Mouse (Mus musculus): Measurements from ENCODE around the gene Ak5.
"Not testable (repeated sequence)": the region's sequence is repeated elsewhere in the genome, so short reads cannot be mapped to it uniquely, and the experiment has no call there.

Ak5 gene

DNA sequence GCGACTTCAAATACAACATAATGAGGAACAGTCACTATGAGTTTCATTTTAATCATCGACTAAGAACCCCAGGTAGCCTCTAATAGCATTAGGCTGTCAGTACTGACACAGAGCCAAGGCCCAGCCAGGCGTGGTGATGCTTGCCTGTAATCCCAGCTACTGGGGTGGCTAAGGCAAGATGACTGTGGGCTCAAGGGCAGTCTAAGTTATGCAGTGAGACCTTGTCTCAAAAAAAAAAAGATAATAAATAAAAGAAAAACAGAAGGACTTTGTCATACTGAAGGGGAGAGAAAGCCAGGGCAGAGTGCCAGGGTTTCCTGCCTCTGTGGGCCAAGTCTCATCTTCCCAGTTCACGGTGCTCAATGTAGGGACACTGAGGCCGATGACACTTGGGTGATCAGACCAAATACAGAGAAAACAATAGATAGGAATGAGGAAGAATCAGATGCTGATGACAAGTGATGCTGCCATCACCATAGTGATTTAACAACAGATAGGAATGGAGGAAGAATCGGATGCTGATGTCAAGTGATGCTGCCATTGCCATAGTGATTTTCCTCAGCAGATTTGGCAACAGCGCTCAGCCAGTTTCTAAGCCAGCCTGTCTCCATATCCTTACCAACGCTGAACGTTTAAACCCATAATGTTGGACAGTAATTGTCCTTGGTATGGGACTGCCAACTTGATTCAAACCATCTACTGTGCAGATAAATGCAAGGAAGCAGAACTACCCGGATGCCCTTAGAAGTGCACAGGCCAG, 42.9 kb downstream of the Ak5 start:
- no peak for DNase-seq (ENCODE audit: low spot score)

DNA sequence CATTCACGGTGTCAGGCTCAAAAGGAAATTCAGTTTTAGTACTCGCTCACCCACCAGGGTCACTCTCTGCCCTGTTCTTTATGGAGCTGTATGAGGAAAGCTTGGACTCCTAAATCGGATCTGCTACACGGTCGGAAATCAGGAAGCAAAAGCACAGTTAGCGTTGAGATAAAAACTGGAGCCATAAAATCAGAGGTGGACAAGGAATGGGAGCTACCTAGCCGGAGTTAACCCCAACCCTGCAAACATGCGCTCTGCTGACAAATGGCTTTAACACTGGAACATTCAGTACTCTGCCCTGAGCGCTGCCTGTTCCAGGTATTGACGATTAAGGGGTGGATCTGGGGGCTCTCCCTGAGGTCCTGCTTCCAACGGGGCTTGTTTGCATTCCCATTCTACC, 47.6 kb downstream of the Ak5 start:
- no peak for DNase-seq (ENCODE audit: low spot score)

DNA sequence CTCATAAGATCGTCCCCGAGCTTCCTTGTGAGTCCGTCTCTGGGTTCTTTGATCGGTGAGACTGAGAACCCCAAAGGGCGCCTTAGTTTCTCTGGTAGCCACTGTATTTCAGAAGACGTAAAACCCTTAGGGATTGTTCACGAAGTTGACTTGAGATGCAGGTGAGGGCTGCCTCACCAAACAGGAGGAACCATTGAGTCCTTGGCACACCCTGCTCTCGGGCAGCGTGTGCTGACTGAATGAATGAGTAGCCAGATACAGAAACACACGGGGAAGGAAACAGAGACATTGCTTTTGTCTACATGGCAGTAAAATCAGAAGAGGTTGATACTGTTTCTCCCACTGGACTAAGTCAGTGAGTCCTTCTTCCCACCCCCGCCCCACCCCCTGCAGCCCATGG, 48.1 kb downstream of the Ak5 start:
- DNase-seq (ENCODE audit: low spot score): no peak

DNA sequence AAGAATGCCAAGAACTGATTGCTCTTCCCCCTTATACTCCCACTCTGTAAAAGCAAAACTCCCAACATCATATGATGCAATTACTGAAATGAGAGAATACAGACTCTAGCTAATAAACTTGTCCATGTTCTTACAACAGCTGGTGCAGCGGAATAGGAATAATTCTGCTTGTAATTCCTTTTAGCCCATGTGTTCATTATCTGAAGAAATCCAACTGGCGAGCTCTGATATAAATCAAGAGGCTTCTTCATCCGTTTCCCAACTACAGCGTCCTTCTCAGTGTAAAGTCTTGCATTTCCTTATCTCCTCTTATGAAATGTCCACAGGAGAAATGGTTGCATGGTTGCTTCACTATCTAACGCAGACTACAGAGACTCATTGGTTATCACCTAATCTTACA, 59.1 kb downstream of the Ak5 start:
- DNase-seq (ENCODE audit: low spot score): no peak

DNA sequence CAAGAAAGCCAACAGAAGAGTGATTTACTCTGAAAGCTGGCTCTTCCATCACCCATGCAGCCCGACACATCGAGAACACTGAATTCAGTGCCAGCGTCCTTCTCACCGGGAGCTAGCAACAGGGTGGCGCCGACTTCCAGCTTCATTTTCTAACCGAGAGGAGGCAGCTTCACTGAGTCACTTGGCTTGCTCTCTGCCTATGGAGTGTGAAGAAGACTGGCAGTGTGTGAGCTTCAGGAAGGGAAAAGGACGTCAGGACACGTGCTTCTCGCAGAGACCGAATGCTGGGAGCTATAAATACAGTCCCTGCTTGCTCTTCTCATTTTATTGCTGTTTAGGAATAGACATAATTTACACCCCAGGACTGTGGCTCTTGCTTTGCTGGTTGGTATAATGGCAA, 62.3 kb downstream of the Ak5 start:
- no peak for DNase-seq (ENCODE audit: low spot score)

DNA sequence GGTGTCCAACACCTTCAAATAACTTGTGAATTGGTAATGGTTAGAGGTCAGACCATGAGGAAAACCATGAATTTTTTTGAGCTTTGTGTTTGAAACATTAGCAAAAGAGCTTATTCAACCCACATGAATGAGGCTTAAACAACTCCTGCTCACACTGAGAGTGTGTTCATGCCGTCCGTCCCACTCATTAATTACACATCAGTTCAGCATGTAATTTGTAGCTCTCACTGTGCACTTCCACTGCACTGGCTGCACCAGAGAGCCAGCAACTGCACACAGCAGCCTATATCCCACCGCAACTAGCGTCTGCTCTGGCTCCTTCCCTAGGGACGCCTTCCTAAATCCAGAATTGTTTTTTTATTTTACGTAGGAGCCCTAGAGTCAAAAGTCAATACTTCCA, 68.5 kb downstream of the Ak5 start:
- no peak for DNase-seq (ENCODE audit: low spot score)

DNA sequence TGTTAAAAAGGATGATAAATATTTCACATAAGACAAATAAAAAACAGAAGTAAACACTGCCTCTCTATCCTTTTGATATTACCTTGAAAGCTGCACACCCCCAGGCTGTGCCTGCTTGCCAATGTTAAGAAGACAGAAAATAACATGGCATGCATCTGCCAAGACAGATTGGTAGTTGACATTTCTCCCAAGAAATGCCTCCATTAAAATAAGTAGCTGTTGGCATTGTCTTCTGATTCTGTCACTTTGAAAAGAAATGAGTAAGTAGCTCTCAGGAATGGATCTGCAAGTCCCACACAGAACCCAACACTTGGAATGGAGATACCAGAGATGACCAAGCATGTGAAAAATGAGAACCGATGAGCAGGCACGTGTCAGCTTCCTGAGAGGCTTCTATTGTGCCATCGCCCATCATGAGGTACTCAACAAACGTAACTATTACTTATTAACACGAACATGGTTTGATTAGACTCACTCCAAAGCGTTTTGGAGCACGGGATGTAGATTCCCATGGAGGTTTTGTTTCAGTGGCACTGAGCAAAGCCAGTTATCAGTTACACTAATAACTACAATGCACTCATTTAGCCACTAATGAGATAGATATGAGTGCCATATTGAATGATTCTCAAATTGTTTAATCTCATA, 71.6 kb downstream of the Ak5 start:
- DNase-seq (ENCODE audit: low spot score): no peak

DNA sequence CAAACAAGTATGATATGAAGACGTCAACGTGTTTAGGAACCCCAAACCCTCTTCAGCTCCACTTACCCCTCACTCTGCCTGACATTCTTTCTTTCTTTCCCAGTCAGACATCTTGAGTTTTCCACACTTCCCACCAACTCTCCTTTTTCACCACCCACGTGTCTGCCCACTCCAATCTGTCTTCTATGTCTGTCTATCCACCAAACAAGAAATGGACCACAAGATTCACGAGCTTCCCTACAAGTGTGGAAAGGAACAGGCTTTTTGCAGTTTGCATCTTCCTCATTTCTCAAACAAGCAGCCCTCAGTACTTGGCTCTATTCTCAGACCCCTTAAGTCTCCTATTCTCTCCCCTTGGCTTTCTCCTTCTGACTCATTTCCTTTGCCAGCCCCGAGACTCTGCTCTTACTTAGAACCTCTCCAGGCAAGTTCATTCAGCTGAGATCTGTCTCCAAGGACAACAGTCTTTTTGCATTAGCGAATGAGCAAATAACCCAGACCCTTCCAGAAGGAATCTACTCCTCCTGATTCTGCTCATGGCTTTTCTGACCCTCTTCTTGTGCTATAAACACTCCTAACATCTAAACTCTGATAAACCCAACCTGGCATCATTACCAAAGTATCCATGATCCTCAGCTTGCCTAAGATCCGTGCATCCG, 75.3 kb downstream of the Ak5 start:
- DNase-seq (ENCODE audit: low spot score): no peak

DNA sequence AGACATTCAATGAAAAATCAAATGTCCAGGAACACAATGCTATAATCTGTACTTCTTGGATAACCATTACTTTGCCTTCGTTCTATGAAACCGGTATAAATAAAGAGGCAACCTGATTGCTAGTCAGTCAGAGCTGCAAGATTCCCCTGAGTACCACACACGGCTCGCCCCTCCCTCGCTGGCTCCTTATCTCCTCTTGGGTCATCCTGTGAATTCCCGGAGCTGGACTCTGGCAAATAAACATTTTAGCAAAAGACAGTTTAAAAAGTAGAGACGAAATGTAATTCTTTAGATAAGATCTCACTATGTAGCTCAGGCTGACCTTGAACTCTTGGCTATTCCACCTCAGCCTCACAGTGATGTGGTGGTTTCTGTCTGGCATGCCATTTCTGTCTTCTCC, 77.7 kb downstream of the Ak5 start:
- DNase-seq (ENCODE audit: low spot score): no peak

DNA sequence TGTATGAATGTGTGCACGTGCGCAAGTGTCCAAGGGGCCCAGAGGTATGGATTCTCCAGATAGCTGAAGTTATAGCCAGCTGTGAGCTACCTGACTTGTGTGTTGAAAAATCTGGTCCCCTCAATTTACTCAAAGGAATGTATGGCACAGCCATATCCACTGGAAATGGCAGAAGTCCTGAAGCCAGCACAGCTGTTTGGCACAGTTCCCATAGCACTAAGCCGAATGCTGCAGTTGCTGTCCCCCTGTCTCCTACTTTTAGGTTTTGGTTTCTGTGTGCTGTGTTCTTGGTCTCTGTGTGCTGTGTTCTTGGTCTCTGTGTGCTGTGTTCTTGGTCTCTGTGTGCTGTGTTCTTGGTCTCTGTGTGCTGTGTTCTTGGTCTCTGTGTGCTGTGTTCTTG, 79.1 kb downstream of the Ak5 start:
- DNase-seq (ENCODE audit: low spot score): not testable (repeated sequence)

DNA sequence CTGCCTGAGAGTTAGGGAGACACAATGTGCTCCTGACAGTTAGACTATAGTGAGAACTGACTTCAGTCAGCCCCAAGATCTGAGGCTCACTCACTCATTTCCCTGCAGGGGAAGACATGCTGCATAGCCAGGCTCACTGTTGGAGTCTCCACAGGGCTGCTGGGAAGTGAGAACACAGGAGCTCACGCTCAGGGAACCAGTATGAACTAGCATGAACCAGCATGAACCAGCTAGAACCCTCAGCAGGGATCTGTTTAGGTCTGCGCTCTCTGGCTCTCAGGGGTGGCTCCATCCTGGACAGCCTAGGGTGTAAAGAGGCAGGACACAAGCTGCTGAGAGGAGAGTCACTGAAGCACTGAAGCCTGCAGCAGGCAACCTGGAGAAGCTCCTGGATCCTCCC, 81.2 kb downstream of the Ak5 start:
- no peak for DNase-seq (ENCODE audit: low spot score)

DNA sequence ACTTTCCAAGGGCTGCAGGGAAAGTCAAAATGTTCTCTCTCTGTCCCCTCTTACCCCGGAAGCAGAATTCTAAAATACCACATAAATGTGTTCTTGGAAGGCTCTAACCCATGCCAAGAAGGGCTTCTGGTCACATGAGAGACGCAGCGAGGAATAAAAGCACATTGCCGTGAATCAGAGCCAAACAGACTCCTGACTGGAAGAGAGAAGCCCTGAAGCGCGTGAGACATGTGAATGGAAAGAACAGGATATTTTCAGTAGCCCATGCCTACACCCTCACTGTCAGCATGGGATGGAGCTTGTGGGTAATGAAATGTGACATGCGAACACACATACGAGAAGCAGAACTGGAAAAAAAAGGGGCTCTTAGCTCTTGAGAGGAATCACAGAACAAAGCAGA, 82.0 kb downstream of the Ak5 start:
- DNase-seq (ENCODE audit: low spot score): no peak

DNA sequence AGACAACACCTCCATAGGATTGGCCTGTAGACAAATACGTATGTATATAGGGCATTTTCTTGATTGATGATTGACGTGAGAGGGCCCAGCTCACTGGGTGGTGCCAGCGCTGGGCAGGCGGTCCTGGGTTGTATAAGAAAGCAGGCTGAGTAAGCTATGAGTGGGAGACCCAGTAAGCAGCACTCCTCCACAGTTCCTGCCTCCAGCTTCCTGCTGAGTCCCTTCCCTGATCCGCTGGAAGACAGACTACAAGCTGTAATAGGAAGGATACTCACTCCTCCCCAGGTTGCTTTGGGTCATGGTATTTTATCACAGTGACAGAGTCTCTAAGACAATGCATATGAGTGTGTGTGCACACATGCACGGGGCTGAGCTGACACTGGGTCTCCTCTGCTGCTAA, 82.6 kb downstream of the Ak5 start:
- no peak for DNase-seq (ENCODE audit: low spot score)

DNA sequence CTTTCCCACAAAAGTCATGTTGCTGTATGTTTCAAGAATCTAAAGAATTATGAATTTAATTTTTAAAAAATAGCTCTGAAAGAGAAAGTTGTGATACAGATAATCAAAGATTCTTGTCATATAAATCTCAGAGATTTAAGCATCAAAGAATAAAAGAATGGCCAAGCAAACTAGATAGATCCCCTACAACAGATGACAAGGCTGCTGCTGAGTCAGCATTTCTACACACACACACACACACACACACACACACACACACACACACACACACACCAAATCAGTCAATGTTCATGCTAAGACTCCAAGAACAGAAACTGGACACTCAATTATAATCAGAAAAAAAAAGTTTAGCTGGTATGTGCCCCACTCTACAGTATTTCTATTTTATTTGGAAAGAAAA, 85.1 kb downstream of the Ak5 start:
- no peak for DNase-seq (ENCODE audit: low spot score)

DNA sequence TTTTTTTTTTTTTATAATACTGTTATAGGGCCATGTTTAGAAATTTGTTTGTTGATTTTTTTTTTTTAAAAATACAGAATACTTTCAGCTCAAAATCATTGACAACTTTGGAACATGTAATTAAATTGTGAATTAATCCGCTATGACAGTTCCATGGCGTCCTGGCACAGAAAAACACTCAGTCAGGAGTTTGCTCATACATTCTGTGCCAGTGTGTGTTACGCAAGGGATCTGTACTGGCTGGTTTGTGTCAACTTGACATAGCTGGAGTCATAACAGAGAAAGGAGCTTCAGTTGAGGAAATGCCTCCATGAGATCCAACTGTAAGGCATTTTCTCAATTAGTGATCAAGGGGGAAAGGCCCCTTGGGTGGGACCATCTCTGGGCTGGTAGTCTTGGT, 86.3 kb downstream of the Ak5 start:
- DNase-seq (ENCODE audit: low spot score): not testable (repeated sequence)

DNA sequence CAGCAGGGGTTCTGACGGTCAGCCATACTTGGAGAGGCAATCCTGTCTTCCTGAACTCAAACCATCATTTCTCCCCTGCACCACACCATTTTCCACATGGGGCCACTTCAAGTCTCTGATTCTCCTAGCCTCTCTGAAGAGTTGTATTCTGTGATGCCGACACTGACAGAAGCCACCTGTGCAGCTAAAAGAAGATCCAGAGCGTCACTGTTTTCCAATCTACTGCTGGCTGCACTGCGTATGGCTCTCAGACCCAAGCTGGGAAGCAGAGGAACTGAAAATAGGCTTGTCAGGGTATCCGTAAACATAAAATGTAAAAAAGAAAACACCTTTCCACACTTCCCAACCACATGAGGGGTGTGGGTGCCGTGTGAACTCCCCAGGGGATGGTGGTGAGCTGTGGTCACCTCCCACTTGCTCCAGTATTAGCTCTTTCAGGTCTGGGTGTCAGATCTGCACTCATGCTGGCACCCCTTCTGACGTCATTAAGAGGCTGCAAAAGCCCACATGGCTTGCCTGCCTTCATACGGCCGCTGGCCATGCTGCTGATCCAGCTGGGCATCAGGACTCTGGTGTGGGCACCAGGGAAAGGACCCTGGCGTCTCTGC, 88.1 kb downstream of the Ak5 start:
- DNase-seq (ENCODE audit: low spot score): no peak

DNA sequence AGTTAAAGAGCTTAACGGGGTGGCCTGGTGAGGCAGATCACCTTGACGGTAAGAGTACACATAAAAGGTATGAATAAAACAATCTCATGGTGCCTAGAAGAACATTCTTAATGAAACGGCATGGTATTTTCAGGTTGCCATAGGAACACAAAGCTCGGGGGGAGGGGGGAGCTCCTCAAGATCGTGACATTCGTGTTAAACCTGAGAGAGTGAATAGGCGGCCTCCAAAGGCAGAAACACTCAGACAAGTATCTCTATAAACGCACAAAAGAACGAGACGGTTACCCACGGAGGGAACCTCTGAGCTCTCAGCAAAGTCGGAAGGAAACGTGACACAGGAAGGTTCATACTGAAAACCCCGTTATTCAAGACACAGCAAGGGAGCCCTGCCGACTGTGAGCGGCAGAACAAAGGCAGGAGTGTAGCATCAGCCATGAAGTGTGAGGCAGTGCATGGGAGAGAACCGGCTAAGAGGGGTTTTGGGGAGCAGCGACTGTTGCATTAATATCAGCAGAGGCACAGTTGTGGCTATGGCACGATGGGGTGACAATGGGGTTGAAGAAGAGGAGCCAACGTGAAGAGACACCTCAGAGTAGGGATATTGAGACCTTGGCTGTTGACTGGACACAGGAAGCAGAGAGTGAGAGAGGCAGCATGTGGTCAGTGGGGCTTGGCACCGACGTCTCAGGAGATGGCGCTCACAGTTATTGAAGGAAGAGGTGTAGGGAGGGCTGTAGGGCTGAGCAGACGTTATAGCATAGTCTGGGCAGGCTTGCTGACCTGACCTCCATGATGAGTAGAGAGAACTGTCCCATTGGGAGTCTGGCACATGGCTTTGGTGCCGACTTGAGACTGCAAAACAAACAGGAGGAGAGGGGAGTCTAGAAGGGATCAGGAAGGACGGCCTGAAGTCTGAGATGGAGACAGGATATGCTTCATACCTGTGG, 89.6 kb downstream of the Ak5 start:
- DNase-seq (ENCODE audit: low spot score): no peak

DNA sequence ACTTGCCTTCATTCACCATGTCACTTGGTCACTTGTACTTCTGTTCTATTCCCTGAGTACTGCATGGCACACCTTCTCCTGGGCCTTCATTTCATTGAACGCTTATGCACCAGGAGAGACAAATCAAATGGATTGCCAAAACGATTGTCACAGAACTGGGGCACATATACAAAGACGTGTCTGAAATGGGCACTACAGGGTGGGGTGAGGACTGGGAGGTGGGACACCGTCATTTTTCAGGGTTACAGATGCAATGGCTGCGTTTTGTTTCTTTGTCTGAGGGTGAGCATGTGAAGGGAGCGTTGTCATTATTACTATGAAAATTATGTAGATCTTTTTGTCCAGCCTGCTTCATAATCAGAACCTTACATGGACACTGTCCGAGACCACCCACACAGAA, 90.4 kb downstream of the Ak5 start:
- no peak for DNase-seq (ENCODE audit: low spot score)

DNA sequence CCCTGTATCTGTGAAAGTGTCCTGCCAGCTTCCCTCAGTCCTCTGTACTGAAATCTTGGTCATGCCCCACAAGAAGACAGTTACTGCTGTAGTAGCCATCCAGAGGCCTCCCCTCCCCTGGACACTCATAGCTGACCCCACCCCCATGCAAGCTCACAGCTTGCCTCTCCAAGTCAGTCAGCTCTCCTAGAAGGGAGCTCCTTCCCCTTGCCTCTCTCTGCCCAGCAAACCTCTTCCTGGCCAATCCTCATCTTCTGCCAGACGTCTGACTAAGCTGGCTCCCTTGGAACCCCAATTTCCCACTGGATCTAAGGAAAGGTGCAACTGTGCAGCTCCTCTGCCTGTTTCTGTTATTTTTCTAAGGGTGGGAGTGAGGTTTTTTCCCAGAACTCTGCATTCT, 90.9 kb downstream of the Ak5 start:
- DNase-seq (ENCODE audit: low spot score): no peak

DNA sequence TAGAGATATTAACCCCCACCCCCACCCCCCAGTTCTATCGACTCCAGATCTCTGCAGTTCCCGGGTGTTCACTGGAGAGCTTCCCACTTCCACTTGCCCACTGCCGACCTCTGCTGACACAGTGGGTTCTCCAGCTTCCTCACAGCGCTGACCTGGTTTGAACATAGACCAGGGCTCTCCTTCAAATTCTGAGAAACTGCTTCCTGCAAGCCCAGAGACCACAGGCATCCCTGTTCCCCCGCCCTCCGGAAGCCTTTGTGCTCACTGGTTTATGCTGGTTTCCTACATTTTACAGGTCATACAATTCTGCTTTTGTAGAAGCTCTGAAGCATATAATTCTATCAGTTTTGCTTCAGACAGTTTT, 98.9 kb downstream of the Ak5 start:
- DNase-seq (ENCODE audit: low spot score): no peak

DNA sequence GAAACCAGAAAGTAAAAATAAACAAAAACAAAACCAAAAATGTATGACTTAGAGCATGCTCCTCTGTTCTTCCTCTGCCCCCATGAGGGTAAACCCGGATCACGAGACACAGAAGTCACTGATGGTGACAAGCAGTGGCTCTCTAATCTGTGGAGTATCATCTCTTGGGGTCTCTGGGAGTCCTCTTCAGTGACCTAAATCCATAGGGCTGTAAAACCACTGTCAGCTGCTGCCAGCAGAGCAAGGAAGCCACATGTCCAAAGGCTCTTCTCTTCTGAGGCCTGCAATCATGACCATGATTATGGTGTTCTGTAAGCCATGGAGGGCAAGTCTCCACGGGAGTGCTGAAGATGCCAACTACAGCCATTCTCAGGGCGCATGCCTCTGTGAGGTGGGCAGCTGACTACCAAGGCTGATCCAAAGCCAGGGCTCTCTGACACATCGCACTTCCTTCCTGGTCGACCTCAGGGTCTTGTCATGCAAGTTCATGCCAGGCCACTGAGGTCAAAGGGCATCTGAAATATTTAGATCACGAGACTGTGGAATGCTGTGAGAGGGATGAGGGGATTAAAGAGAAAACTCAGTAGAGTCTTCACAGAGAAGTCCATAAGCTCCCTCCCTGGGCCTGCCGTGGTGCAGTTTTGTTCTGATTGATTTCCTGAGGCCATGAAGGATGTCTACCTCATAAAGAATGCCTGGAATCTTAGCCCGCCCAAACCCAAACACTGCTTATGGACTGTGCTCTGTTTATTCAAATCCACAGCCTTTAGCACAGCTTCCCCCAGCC, 99.5 kb downstream of the Ak5 start:
- no peak for DNase-seq (ENCODE audit: low spot score)
